Mouse (Mus musculus) CD4-positive naive resting alpha-beta T cell, adult 76 days (primary cell): ENCODE results near the gene Mnd1. TPM values are rescaled to one million over a fixed set of nuclear protein-coding genes. Genes with fewer than 3 reads are reported as not detected.

Source experiments
- total RNA-seq: library from RNA; stranded (reverse); gene quantifications from one replicate; pipeline ENCODE4 v1.2.4, GENCODE M21; 2023

Mnd1 gene
- not detected for total RNA-seq

DNA sequence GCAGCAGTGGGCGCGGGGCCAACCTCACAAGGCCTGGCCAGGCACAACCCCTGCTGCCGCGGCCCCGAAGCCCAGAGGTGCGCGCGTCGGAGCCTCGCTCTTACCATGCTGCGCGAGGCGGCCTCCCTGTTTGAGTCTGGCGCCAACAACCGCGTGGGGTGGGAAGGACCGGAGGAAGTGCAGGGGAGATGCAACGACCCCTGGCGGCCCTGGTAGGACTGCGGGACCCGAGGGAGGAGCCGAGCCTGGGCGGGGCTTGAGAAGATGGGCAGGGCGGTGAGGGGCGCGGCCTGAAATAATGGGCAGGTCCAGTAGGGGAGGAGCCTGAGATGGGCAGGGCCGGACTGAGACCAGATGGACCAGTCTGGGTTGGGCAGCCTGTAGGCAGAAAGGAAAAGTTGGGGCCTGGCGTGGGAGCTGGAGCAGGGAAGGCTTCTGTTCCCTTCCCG lies at the start of gene Mnd1:
Gene Mnd1 (minus strand): TSS at position 229 of the 449 bp plus-strand sequence.

DNA sequence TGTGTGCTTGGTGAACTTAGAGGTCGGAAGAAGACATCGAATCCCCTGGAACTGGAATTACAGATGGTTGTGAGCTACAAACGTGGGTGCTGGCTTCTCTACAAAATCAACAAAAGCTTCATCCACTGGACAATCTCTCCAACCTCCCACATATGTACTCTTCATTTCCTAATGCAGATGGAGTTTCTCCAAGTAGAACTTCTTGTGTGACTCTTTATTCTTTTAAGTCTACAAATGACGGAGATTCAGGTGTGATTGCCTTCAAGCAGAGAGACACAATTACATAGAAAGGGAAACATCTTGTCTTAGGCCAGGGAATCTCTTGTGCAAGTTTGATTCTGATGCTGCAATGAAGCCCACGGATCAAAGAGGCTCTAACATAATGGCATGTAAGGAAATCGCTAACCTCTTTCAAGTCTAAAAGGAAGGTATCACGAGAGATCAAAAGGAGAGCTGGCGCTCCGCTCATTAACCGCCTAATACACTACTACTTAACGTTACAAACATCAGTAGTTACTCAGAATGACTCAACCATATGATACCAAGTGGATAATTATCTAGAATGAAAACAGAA lies 18.1 kb upstream of the Mnd1 start, which contains the start of gene Gm6525:
Gene Gm6525 (plus strand): TSS at position 524 of the 574 bp plus-strand sequence.

DNA sequence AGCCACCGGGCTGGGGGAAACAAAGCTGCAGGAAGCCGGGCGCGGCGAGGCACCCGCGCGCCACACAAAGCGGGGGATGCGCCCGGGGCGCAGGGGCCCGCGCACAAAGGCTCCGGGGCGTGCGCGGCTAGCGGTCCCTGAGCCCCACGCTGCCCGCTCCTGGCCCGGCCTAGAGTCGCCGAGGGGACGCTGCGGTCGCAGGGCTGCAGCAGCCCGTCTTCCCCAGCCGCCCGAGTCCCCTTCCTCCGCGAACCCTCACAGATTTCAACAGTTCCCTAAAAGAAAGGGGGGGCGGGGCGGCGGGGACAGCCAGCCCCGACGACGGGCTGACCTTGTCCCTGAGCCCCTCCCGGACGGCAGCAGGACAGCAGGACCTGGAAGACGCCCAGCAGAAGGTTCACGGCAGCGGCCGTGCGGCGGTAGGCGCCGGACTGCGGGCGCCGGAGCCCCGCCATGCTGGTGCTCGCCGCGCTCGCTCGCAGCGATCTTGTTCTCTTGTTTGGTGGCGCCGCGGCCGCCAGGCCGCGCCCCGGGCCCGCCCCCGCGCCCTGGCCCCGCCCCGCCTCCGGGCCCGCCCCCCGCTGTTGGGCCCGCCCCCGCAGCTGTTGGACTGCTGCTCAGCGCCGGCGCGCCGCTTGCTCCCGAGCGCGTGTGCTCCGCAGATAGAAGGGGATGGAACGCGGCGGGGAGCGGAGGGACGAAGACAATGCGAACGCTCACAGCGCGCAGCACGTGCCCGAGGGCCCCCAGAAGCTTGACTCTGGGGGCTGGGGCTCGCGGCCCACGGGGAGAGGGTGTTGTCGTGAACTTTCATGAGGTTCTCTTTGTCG lies 115.7 kb downstream of the Mnd1 start, which contains the start of gene Tmem131l:
Gene Tmem131l (minus strand): TSS at position 530 of the 830 bp plus-strand sequence.

Other genes with a start within 250 kb of the Mnd1 start
- 136 TPM for gene Tmem131l, start 115.6 kb downstream of the Mnd1 start, total RNA-seq
- gene Gm6525, start 18.3 kb upstream of the Mnd1 start, total RNA-seq = not detected
- 3.5 TPM for gene Trim2, start 151.1 kb upstream of the Mnd1 start, total RNA-seq